Mouse (Mus musculus): ENCODE measurements around the gene Smchd1. TPM values are rescaled to one million over a fixed set of nuclear protein-coding genes. Genes with fewer than 3 reads are reported as not detected.

The Smchd1 gene
- polyA plus RNA-seq, 1 experiment from 2014 or later = 21.5 TPM

DNA sequence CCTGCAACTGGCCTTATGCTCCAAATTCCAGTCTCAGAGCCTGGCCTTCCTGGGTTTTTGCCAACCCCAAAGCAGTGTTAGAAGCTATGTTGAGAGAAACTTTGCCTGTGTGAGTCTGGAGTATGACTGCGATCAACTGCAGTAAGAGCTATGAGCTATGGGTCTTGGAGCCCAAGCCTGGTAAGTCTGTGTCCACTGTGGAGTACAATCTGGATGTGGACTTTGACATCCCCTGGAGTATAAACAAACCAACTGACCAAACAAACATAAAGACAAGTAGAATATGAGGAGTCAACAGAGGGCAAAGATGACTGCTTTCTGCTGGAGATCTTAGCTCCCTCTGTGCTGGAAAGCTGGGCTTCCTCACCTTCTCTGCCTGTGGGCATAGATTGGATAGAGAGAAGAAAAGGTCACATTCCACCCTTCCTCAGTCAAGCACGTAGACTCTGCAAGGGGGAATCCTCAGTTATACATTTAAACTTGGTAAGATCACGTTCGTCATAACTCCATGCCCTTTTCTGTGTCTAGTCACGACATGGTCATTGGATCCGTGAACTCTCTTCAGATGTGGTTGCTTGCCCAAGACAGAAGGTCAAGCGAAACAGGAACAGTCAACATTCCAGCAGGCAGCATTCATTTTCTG, 8.4 kb upstream of the Smchd1 start:
- DNase-seq (ENCODE audit: low spot score) (no peak), ATAC-seq (ENCODE audit: low FRiP score, low TSS enrichment) (0 out of 2 replicates have a peak, but pooled peaks have one; percentile 15)
- no peaks in the 10 kb centered on the region for H3K4me1 ChIP-seq (replicated peaks; ENCODE audit: control insufficient read depth, insufficient read depth)
- H3K27me3 ChIP-seq (ENCODE audit: control insufficient read depth, insufficient read depth, low read length) = no peaks in the 10 kb centered on the region
- no peak overlapping the region for H3K4me2 ChIP-seq (replicated peaks; ENCODE audit: low read depth)
- H3K4me3 ChIP-seq (ENCODE audit: low read depth, low read length) = no peak overlapping the region
- H3K27ac ChIP-seq (replicated peaks) = no peak overlapping the region
- H3K36me3 ChIP-seq (ENCODE audit: control insufficient read depth, insufficient read depth, low read length) = no peaks in the 10 kb centered on the region
- no peak for TF ChIP-seq CTCF (IDR thresholded peaks at IDR 0.05; ENCODE audit: low read depth)
- no peak for TF ChIP-seq EP300 (optimal IDR thresholded peaks at IDR 0.05)
- H3K9me3 ChIP-seq (ENCODE audit: control insufficient read depth, low read length) = no peaks in the 10 kb centered on the region
- 81% methylated on average over 7 of the region's 7 CpGs for WGBS
- no peak overlapping the region for H3K9ac ChIP-seq (ENCODE audit: low read length)

DNA sequence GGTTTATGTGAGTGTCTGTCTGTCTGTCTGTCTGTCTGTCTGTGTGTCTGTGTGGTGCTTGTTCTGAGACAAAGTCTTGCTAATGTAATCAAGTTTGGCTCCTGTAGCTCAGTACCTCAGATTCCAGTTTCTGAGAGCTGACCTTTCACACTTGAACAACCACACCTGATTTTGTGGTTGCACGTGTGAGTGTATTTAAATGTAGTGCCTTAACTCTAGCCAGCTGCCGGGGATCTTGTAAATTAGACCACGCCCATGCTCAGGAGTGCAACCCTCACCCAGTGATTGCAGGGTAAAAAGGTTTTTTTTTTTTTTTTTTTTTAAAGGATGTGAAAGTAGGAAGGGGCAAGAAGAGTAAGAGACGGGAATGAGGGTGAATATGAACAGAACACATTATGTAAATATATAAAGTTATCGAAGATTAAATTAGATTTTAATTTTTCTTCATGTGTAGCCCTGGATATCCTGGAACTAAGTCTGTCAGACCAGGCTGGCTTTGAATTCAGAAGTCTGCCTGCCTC, 4.3 kb upstream of the Smchd1 start:
- no peaks in the 10 kb centered on the region for H3K27me3 ChIP-seq (ENCODE audit: control insufficient read depth, insufficient read depth, low read length)
- H3K27ac ChIP-seq (replicated peaks) = no peak overlapping the region
- peak; percentile 17 for DNase-seq (ENCODE audit: low spot score)
- H3K36me3 ChIP-seq (ENCODE audit: control insufficient read depth, insufficient read depth, low read length) = no peaks in the 10 kb centered on the region
- H3K9ac ChIP-seq (ENCODE audit: low read length) = no peak overlapping the region
- H3K4me1 ChIP-seq (replicated peaks; ENCODE audit: control insufficient read depth, insufficient read depth) = no peaks in the 10 kb centered on the region
- TF ChIP-seq EP300 (optimal IDR thresholded peaks at IDR 0.05) (no peak), CTCF (IDR thresholded peaks at IDR 0.05; ENCODE audit: low read depth) (no peak)
- no peak overlapping the region for H3K4me2 ChIP-seq (replicated peaks; ENCODE audit: low read depth)
- no peak for ATAC-seq (ENCODE audit: low FRiP score, low TSS enrichment)
- H3K4me3 ChIP-seq (ENCODE audit: low read depth, low read length) = no peak overlapping the region
- no peaks in the 10 kb centered on the region for H3K9me3 ChIP-seq (ENCODE audit: control insufficient read depth, low read length)
- 43% methylated on average over 5 of the region's 5 CpGs for WGBS

DNA sequence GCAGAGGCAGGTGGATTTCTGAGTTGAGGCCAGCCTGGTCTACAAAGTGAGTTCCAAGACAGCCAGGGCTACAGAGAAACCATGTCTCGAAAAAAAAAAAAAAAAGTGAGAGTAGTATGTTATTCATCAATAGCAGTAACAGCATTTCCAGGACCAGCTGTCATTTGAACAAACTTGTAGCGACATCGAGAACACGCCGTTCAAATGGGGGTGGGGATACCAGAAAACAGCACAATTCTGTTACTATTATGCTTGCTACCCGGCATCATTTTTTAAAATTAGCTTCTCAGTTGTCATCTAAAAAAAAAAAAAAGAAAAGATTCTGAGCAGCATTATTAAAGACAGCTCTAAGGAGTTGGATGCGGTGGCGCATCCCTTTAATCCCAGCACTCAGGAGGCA, 2.3 kb upstream of the Smchd1 start:
- H3K36me3 ChIP-seq (ENCODE audit: control insufficient read depth, insufficient read depth, low read length) = no peaks in the 10 kb centered on the region
- no peak for ATAC-seq (ENCODE audit: low FRiP score, low TSS enrichment)
- 0 out of 2 replicates have a peak, but pooled peaks cover 2% of the 10 kb centered on the region for H3K4me1 ChIP-seq (replicated peaks; ENCODE audit: control insufficient read depth, insufficient read depth)
- H3K9me3 ChIP-seq (ENCODE audit: control insufficient read depth, low read length) = no peaks in the 10 kb centered on the region
- 97% methylated on average over 8 of the region's 8 CpGs for WGBS
- H3K4me3 ChIP-seq (ENCODE audit: low read depth, low read length) = no peak overlapping the region
- no peak for DNase-seq (ENCODE audit: low spot score)
- no peak overlapping the region for H3K9ac ChIP-seq (ENCODE audit: low read length)
- no peak overlapping the region for H3K4me2 ChIP-seq (replicated peaks; ENCODE audit: low read depth)
- TF ChIP-seq EP300 (optimal IDR thresholded peaks at IDR 0.05) (no peak), CTCF (IDR thresholded peaks at IDR 0.05; ENCODE audit: low read depth) (no peak)
- H3K27ac ChIP-seq (replicated peaks) = no peak overlapping the region
- H3K27me3 ChIP-seq (ENCODE audit: control insufficient read depth, insufficient read depth, low read length) = no peaks in the 10 kb centered on the region

DNA sequence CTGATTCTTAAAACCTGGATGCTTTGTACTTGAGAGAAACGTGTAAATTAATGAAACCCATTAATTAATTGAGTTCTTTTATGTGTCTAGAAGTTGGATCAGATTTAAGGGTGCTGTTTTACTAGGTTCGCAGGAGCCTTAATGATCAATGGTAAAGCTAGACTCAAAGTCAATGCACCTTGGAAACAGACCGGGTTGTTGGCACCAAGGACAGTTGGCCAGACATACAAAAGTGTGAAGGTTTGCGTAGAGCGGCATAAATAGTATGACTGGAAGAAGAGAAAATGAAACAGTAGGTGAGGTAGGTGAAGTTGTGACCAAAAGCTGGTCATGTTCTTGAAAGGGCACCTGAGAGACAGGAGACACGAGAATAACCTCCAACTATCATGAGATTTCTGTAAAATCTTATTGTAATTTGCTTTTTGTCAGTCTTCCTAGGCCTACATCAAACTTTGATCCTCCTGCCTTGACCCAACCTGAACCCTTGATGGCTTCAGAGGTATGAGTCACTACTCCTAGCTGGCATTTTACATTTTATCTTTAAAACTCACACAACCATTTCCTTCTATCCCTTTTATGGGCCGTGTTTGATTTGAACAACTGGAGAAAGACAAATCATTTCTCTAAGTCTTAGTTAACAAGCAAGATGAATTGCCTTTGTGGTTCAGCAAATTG, 1.3 kb upstream of the Smchd1 start:
- no peaks in the 10 kb centered on the region for H3K9me3 ChIP-seq (ENCODE audit: control insufficient read depth, low read length)
- H3K4me2 ChIP-seq (replicated peaks; ENCODE audit: low read depth) = peak overlapping the region; percentile 93
- H3K4me1 ChIP-seq (replicated peaks; ENCODE audit: control insufficient read depth, insufficient read depth) = 0 out of 2 replicates have a peak, but pooled peaks cover 2% of the 10 kb centered on the region
- no peaks in the 10 kb centered on the region for H3K36me3 ChIP-seq (ENCODE audit: control insufficient read depth, insufficient read depth, low read length)
- no peak for TF ChIP-seq CTCF (IDR thresholded peaks at IDR 0.05; ENCODE audit: low read depth)
- TF ChIP-seq EP300 (optimal IDR thresholded peaks at IDR 0.05) = no peak
- no peak overlapping the region; the same call in 1 of the 2 replicates for H3K27ac ChIP-seq (replicated peaks)
- peak; percentile 19 for DNase-seq (ENCODE audit: low spot score)
- H3K9ac ChIP-seq (ENCODE audit: low read length) = no peak overlapping the region
- WGBS = 64% methylated on average over 7 of the region's 7 CpGs
- ATAC-seq (ENCODE audit: low FRiP score, low TSS enrichment) = no peak
- H3K27me3 ChIP-seq (ENCODE audit: control insufficient read depth, insufficient read depth, low read length) = no peaks in the 10 kb centered on the region
- peak overlapping the region; percentile 67; the same call in 1 of the 2 replicates for H3K4me3 ChIP-seq (ENCODE audit: low read depth, low read length)

DNA sequence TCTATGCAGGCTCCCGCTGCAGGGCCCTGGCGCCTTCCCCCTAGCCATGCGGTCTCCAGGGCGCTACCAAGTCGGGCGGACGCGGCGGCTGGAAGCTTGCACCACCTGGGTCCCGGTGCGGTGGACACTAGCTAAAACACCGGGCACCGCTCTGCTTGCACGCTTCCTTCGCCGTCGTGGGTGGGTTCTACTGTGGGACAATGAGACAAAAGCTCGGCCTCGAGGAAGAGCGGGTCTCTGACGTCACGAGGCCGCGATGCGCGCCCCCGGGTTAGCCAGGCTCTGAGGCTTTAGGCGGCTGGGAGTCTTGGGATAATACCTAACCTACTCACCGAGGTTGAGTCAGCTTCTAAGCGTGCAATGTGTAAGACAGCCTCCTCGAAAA, 554 bp upstream of the Smchd1 start:
- Histone ChIP-seq H3K4me1 (replicated peaks; ENCODE audit: control insufficient read depth, insufficient read depth) (0 out of 2 replicates have a peak, but pooled peaks cover 2% of the 10 kb centered on the region), H3K9ac (ENCODE audit: low read length) (peak overlapping the region; percentile 95), H3K27ac (replicated peaks) (peak overlapping the region; percentile 98), H3K9me3 (ENCODE audit: control insufficient read depth, low read length) (no peaks in the 10 kb centered on the region), H3K36me3 (ENCODE audit: control insufficient read depth, insufficient read depth, low read length) (no peaks in the 10 kb centered on the region), H3K4me2 (replicated peaks; ENCODE audit: low read depth) (peak overlapping the region; percentile 93), H3K4me3 (ENCODE audit: low read depth, low read length) (peak overlapping the region; percentile 67), H3K27me3 (ENCODE audit: control insufficient read depth, insufficient read depth, low read length) (no peaks in the 10 kb centered on the region)
- under 1% methylated on average over 30 of the region's 31 CpGs for WGBS
- peak; percentile 62 for ATAC-seq (ENCODE audit: low FRiP score, low TSS enrichment)
- no peak for DNase-seq (ENCODE audit: low spot score)
- TF ChIP-seq EP300 (optimal IDR thresholded peaks at IDR 0.05) = no peak
- TF ChIP-seq CTCF (IDR thresholded peaks at IDR 0.05; ENCODE audit: low read depth) = no peak

DNA sequence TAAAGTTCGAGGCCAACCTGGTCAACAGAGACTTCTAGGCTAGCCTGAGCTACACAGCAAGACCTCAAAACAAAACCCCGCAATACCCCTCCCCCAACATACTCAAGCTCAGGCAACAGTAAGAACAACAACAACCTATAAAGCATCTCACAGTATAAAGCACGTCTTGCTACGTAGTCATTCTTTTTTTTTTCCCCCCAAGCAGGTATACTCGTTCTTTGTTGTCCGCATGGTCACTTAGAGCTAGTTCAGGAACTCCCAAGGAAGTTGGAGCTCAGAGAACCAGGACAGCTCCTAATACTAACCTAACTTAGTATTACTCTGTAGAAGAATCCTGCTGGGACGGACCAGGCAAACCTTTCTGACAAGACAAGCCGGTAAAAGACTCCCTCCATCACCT, 1.0 kb downstream of the Smchd1 start:
- Histone ChIP-seq H3K27me3 (ENCODE audit: control insufficient read depth, insufficient read depth, low read length) (no peaks in the 10 kb centered on the region), H3K4me1 (replicated peaks; ENCODE audit: control insufficient read depth, insufficient read depth) (0 out of 2 replicates have a peak, but pooled peaks cover 2% of the 10 kb centered on the region), H3K9me3 (ENCODE audit: control insufficient read depth, low read length) (no peaks in the 10 kb centered on the region), H3K27ac (replicated peaks) (peak overlapping the region; percentile 98; the same call in 1 of the 2 replicates), H3K36me3 (ENCODE audit: control insufficient read depth, insufficient read depth, low read length) (no peaks in the 10 kb centered on the region), H3K9ac (ENCODE audit: low read length) (peak overlapping the region; percentile 95), H3K4me2 (replicated peaks; ENCODE audit: low read depth) (peak overlapping the region; percentile 93), H3K4me3 (ENCODE audit: low read depth, low read length) (peak overlapping the region; percentile 67)
- DNase-seq (ENCODE audit: low spot score) (no peak), ATAC-seq (ENCODE audit: low FRiP score, low TSS enrichment) (no peak)
- WGBS = 11% methylated on average over 8 of the region's 8 CpGs
- TF ChIP-seq CTCF (IDR thresholded peaks at IDR 0.05; ENCODE audit: low read depth) = no peak
- no peak for TF ChIP-seq EP300 (optimal IDR thresholded peaks at IDR 0.05)

All from stomach, postnatal 0 days (tissue).